Mouse (Mus musculus) neural tube, embryonic 10.5 days (tissue): ENCODE results near the gene Wdr53.
"Not testable (repeated sequence)": the region's sequence is repeated elsewhere in the genome, so short reads cannot be mapped to it uniquely, and the experiment has no call there.

Experiments
- DNase-seq: peaks from one replicate; pipeline ENCODE4 v3.0.0-alpha.2; 2017; ENCODE audit warnings: low spot score; ENCODE audit errors: extremely low spot score

Gene Wdr53

DNA sequence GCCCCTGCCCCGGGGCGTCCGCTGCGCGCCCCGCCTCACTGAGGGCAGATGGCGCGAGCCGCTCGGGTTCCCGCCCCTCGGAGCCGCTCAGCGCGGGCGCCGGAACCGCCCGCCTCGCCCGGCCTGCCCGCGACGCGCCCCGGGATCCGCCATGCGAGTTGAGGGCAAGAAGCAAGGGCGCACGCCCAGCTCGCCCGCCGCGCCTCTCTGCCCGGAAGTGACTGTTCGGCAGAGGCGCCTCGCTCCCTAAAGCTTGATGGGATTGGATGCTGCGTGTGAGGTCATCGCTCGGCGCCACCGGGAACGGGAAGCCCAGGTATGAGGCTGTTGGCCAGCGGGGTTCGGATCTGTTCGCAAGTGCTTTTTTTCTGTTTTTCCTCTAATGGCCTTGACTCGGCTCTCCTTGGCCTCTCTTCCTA, at the start of gene Wdr53, which contains the start of gene Fbxo45:
Wdr53 (plus strand) TSS at position 276 of the 419 bp plus-strand sequence.
Fbxo45 (minus strand) TSS at position 207 of the 419 bp plus-strand sequence.
- DNase-seq, result peak; percentile 95

GRCm38 (mm10) chr16:32200256-32201003, 46.6 kb upstream of the Wdr53 start:
- DNase-seq, result peak; percentile 30

DNA sequence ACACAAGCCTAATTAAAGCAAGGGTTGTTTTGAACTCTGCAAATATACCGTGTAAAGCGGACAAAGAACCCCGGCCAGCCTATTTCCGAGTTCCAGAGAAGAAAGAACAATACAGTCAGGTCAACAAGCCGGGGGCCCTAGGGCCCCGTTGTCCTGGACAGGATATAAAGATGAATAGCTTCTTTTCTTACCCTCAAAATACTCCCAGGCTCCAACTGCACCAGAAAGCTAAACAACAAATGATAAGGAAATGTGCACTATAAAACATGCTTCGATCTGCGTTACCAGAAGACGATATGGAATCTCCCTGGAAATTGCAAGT, 46.1 kb upstream of the Wdr53 start:
- DNase-seq, result no peak

- DNase-seq, result no peak
Measured at GRCm38 (mm10) chr16:32202681-32203080, 44.3 kb upstream of the Wdr53 start.

GRCm38 (mm10) chr16:32204902-32205301, 42.1 kb upstream of the Wdr53 start:
- no peak for DNase-seq

- DNase-seq, result no peak
Measured at GRCm38 (mm10) chr16:32214156-32214555, 32.9 kb upstream of the Wdr53 start.

GRCm38 (mm10) chr16:32214804-32215576, 32.0 kb upstream of the Wdr53 start:
- no peak for DNase-seq

- no peak for DNase-seq
Measured at GRCm38 (mm10) chr16:32221803-32222202, 25.2 kb upstream of the Wdr53 start.

GRCm38 (mm10) chr16:32222399-32222798, 24.6 kb upstream of the Wdr53 start:
- DNase-seq, result no peak

- not testable (repeated sequence) for DNase-seq
Measured at GRCm38 (mm10) chr16:32232050-32232449, 15.0 kb upstream of the Wdr53 start.

GRCm38 (mm10) chr16:32237930-32238680, 8.9 kb upstream of the Wdr53 start:
- DNase-seq, result no peak

- DNase-seq, result no peak
Measured at GRCm38 (mm10) chr16:32239428-32240312, 7.4 kb upstream of the Wdr53 start.

DNA sequence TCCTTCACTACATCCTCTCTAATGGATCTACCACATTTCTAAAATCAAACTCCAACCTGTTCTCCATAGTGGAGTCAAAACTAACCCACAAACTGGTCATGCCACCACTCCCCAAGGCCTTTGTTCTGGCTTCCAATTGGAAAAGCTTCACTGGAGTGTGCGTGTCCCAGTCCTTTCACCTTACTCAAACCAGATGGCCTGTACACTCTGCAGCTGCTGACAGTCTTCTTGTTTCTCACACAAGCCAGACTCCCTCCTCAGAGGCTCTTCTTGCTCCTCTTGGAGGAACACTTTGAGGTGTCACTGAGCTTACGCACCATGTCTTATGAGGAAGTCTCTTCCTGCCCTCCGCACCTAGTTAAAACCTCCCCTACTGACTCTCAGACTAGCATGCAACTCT, 3.1 kb upstream of the Wdr53 start:
- DNase-seq, result no peak

GRCm38 (mm10) chr16:32246351-32246791, 656 bp upstream of the Wdr53 start:
- no peak for DNase-seq

DNA sequence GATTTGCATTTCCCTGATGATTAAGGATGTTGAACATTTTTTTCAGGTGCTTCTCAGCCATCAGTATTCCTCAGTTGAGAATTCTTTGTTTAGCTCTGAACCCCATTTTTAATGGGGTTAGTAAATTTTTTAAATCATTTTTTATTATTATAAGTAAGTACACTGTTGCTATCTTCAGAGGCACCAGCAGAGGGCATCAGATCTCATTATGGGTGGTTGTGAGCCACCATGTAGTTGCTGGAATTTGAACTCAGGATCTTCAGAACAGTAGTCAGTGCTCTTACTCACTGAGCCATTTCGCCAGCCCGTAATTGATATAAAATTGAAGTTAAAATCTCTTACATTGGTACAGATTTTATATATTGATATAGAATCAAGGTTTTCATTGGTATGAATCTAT, 17.2 kb downstream of the Wdr53 start:
- not testable (repeated sequence) for DNase-seq

GRCm38 (mm10) chr16:32271291-32271690, 24.3 kb downstream of the Wdr53 start, which contains the start of gene Smco1:
Gene Smco1 (plus strand): TSS chr16:32271468.
- DNase-seq, result no peak

- DNase-seq, result no peak
Measured at GRCm38 (mm10) chr16:32273338-32273737, 26.3 kb downstream of the Wdr53 start.

GRCm38 (mm10) chr16:32275041-32275440, 28.0 kb downstream of the Wdr53 start:
- DNase-seq, result no peak

- DNase-seq, result no peak
Measured at GRCm38 (mm10) chr16:32275830-32276229, 28.8 kb downstream of the Wdr53 start.

- DNase-seq, result peak; percentile 92
Measured at GRCm38 (mm10) chr16:32277308-32278256, 30.6 kb downstream of the Wdr53 start, which contains the start of gene Rnf168. Gene Rnf168 (plus strand): TSS chr16:32277459.
